Mouse (Mus musculus): ENCODE results near the gene A1cf.

Gene A1cf

DNA sequence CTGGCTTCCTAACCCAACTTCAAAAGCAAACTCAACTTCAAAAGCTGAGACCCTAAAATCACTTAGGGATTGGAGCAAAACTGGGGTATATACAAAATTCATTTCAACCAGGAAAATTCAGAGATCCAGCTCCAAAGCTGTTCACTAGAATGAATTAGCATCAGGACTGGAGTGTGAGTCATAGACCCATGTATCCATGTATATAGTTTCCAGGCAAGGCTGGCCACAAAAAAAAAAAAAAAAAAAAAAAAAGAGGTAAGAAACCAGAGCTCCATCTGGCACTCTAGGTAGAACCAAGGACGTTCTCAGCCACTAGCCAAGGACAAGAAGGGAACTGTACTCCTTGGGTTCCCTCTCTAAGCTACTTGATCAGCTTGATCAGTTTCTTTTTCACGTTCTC is 85.2 kb downstream of the A1cf start:
- no peak for DNase-seq (ENCODE audit: low read depth, low spot score)

DNA sequence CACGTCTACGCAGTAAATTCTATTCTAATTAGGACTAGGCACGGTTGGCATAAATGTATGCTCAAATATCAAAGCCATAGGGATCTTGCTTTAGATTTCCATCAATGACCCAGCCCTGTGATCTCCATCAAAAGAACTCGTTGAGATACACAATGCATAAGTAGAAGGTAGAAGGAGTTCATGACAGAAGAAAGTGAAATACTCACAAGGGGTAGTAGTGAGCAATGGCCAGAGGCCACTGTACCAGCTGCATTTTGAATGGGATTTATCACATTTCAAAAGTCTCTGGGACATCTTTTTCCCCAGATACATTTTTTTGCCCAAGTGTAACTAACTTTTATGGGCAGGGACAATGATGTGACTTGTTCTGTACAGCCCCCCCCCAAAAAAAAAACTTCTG is 85.7 kb downstream of the A1cf start:
- DNase-seq (ENCODE audit: low read depth, low spot score), result no peak

DNA sequence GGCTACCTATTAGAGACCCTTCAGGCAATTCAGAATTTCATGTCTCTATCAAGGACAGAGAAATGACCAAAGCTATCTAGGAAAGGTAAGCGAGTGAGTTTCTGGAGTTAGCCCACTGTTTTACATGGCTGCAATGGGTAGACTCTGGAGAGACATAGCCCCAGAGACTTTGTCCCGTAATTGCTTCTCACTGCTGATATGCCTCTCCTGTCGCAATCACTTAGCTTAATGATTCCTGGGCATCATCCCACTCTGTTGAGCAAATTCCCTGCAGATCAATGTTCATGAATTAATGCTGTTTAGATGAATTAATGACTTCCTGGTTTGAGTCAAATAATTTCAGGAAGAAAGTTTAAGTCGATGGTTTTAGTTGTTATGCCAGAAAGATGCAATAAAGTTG is 86.1 kb downstream of the A1cf start:
- no peak for DNase-seq (ENCODE audit: low read depth, low spot score)

DNA sequence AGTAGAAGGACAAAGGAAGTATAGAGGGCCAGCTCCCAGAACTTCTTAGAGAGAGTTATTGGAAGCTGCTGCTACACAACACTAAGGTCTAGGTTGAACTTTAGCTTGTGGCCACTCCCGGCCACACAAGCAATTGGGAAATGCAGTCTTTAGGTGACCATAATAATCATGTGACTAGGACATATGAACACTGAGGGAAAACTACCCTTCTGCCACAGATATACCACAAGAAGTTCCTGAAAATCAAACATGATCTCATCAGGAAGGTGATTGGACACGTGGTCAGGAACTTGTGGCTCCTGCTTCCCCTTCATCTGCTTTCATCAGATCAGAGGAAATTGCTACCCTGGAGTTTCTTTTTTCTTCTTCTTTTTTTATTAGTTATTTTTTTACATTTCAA is 87.8 kb downstream of the A1cf start:
- DNase-seq (ENCODE audit: low read depth, low spot score), result no peak

DNA sequence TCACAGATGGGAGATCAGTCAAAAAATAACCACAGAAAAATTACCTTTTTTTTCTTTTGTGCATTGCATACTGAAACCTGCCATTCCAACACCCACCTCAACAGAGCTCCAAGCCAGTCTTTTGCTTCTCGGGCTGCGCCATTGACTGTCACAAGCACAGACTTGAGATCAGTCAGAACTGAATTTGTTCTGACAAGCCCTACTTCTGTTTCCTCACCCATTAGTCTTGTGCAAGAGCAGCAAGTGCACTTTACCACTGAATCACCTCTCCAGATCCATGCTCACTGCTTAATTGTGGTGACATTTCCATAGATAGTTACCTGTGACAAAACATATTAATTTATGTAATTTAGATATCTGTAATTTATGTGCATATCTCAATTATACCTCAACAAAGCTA is 91.9 kb downstream of the A1cf start:
- no peak for DNase-seq (ENCODE audit: low read depth, low spot score)

DNA sequence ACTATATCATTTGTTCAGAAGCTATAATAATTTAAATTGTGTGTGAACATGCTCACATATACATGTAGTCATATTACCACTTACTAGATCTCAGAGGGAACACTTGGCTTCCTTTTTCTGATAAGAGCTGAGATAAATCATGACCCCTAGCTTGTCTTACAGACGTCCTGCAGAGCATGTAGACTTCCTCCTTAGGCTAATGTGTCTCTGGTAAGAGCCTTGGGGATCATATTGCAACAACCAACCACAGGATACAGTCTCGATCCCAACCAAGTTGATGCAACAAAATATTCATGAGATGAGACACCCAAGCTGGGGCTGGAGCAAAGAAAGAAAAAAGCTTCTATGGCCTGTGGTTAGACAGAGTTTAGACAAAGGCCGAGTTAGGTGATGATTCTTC is 94.6 kb downstream of the A1cf start:
- DNase-seq (ENCODE audit: low read depth, low spot score), result no peak

DNA sequence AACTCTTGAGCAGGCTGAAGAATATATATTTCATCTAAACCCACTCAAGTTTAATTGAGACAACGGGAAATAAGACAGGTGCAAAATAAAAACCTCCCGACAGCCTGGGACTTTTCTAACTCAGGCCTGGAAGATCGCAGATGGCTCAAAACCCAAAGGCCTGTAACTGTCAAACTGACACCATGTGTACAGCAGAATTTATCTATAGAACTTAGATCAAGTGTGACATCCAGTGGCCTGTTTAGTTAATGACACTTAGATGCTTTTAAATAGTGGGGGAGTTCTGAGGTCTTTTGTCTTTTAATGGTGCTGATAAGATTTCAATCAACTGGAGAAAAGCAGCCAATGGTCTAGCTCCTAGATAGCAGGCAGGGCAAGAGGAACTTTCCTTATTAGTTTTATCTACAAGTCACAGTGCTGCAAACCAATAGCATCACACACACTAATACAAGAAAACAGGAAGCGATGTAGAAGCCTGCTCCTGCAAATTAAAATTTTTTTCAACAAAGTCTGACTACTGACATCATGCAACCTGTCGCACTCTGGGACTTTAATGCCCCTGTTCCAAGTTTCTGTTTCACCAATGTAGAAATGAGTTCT is 99.5 kb downstream of the A1cf start:
- no peak for DNase-seq (ENCODE audit: low read depth, low spot score)

DNA sequence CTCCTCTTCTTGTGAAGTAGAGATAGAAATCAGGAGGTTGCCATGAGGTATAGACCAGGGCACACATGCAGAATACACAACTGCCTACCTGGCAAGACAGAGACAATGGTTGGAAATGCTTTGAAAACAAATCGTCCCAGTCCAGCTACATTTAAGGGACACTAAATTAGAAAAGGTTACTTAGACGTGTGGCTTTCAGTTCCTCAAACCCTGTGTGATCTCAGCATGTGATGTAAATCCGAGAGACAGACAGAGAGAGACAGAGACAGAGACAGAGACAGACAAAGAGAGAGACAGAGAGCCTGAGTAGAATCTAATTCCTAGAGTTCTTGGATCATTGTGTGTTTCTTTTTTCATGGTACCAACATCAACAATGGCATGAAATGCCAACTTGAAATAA is 102.8 kb downstream of the A1cf start:
- no peak for DNase-seq (ENCODE audit: low read depth, low spot score)

DNA sequence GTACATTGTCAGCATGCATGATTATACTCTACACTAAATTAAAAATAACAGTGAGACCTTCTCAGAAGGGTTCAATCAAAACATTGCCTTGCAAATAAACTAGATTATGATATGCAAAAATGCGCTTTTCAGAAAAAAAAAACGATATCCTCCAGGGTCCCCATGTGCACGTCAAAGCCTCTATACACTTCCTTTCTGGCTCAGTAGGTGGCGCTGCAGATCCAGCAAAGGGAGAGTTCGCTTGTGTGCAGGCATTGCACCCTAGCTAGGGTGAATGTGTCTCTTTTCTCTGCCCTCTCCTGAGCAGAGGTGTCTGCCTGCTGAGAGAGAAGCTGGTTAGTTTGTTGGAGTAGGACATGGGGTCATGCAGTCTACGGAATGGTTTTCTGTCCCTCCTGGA is 103.4 kb downstream of the A1cf start:
- DNase-seq (ENCODE audit: low read depth, low spot score), result peak; percentile 56

DNA sequence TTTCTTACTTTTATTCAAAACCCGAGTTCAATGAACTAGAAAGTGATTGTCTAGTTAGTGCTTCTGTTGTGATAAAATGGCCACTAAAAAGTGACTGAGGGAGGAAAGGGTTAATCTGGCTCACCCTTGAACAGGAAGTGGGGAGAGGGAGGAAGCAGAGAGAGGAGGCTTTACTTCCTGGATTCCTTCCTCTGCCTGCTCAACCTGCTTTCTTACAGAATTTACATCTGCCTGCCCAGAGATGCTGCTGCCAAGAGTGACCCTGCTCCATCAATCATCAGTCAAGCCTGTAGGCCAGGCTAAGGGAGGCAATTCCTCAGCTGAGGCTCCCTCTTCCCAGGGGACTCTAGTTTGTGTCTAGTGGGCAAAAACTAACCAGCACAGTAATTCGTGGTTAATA is 107.3 kb downstream of the A1cf start:
- DNase-seq (ENCODE audit: low read depth, low spot score), result no peak

DNA sequence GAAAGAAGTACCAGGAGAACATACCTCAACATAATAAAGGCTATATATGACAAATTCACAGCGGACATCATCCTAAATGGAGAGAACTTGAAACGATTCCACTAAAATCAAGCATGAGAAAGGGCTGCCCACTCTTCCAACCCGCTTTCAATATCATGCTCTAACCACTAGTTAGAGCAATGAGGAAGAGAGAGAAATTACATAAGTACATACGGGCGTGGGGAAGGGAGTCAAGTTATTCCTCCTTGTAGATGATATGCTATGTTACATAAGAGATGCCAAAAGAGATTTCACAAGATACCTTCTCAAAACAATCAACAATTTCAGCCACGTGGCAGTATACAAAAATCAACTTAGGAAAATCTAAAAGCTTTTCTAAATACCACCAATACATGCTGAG is 122.5 kb downstream of the A1cf start:
- no peak for DNase-seq (ENCODE audit: low read depth, low spot score)

DNA sequence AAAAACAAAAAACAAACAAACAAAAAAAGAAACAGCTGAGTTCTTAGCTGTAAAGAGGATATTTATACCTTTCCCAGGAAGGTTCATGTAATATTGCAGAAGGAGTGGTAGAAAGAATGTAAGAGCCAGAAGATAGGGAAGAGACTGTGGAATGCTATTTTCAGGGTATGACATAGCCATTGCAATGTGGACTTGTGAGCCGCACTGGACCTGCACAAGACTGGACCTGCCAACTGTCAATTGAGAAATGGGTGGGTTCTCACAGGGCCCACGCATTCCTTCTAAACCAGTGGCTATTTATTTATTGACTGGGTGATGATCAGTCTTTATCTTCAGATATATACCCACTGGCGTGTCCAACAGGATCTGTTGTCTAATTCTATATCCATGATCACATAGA is 128.4 kb downstream of the A1cf start:
- DNase-seq (ENCODE audit: low read depth, low spot score), result no peak
